In genomic region chr10:123075751-123076242, GRCm38 (mm10) we compare ENCODE assay signal across 8 mouse cellular contexts. TPM values are rescaled to one million over a fixed set of nuclear protein-coding genes. Genes with fewer than 3 reads are reported as not detected.
A peak's percentile ranks its signal among the peaks of the same experiment; 100 is the strongest.
DNase-seq lines count a peak whose midpoint lies in the region; ATAC-seq and TF ChIP-seq lines count a peak whose summit lies in the region.

No protein-coding gene starts in this region.

- peak overlapping the region; percentile 65 for H3K9ac ChIP-seq in hindbrain, embryonic 15.5 days

- H3K4me2 ChIP-seq in hindbrain, embryonic 15.5 days = peak overlapping the region; percentile 73

- H3K36me3 ChIP-seq in G1E (replicated peaks) = peaks cover 20% of the 10 kb centered on the region
- H3K36me3 ChIP-seq in embryonic facial prominence, embryonic 10.5 days (replicated peaks) = peaks cover 24% of the 10 kb centered on the region
- peaks cover 7% of the 10 kb centered on the region; the same call in 1 of the 2 replicates for H3K36me3 ChIP-seq in hindbrain, embryonic 15.5 days

- peaks cover 22% of the 10 kb centered on the region for H3K4me1 ChIP-seq in G1E (ENCODE audit: insufficient read depth, low read depth, low read length)
- peaks cover 13% of the 10 kb centered on the region for H3K4me1 ChIP-seq in embryonic facial prominence, embryonic 10.5 days
- H3K4me1 ChIP-seq in hindbrain, embryonic 15.5 days (replicated peaks) = peaks cover 18% of the 10 kb centered on the region

- WGBS in embryonic facial prominence, embryonic 10.5 days = under 1% methylated on average over 48 of the region's 48 CpGs
- WGBS in hindbrain, embryonic 15.5 days = 0% methylated on average over 45 of the region's 48 CpGs

- no peak for TF ChIP-seq CTCF in G1E (IDR thresholded peaks at IDR 0.05; ENCODE audit: low read depth, low read length)

- peak; percentile 32 for DNase-seq in kidney, adult 9 months
- no peak for DNase-seq in kidney, postnatal 4 days
- DNase-seq in G1E (ENCODE audit: low spot score) = peak; percentile 18
- DNase-seq in embryonic facial prominence, embryonic 10.5 days (ENCODE audit: low spot score) = no peak
- DNase-seq in lung, postnatal 14 days = peak; percentile 29
- DNase-seq in B cell, adult 2 months = no peak
- no peak for DNase-seq in retina, postnatal 1 day

- peak overlapping the region; percentile 92 for H3K27ac ChIP-seq in embryonic facial prominence, embryonic 10.5 days (replicated peaks)
- peak overlapping the region; percentile 82 for H3K27ac ChIP-seq in hindbrain, embryonic 15.5 days (replicated peaks)

- H3K9me3 ChIP-seq in G1E (replicated peaks) = no peaks in the 10 kb centered on the region
- no peaks in the 10 kb centered on the region for H3K9me3 ChIP-seq in embryonic facial prominence, embryonic 10.5 days
- no peaks in the 10 kb centered on the region for H3K9me3 ChIP-seq in hindbrain, embryonic 15.5 days

- ATAC-seq in G1E (ENCODE audit: extremely low read depth, insufficient number of reproducible peaks, low FRiP score, poor library complexity, severe bottlenecking) = no peak
- peak; percentile 79; the same call in 1 of the 2 replicates for ATAC-seq in hindbrain, embryonic 15.5 days (ENCODE audit: low FRiP score, low read depth)

- peaks cover 6% of the 10 kb centered on the region for H3K27me3 ChIP-seq in G1E (ENCODE audit: insufficient read depth, low read length)
- no peaks in the 10 kb centered on the region for H3K27me3 ChIP-seq in embryonic facial prominence, embryonic 10.5 days (replicated peaks; ENCODE audit: low read depth, poor library complexity, severe bottlenecking)
- H3K27me3 ChIP-seq in hindbrain, embryonic 15.5 days = no peaks in the 10 kb centered on the region

- H3K4me3 ChIP-seq in G1E (ENCODE audit: low read depth, low read length) = peak overlapping the region; percentile 90
- H3K4me3 ChIP-seq in embryonic facial prominence, embryonic 10.5 days = peak overlapping the region; percentile 97
- H3K4me3 ChIP-seq in hindbrain, embryonic 15.5 days = peak overlapping the region; percentile 54

RNA-seq across cellular contexts. Expression of gene Mon2, which starts 0.5 kb away (rescaled TPM):
- total RNA-seq in G1E (2014; fragmentation: Nextera tagmentation) (65.7 and 78.4 TPM in 2 replicates), G1E (2017) (57.0 and 68.6 TPM in 2 replicates)
- polyA plus RNA-seq in G1E (2012) = 7.2 and 14.4 TPM in 2 replicates
- polyA plus RNA-seq in embryonic facial prominence, embryonic 10.5 days (2016; fragmentation: Nextera tagmentation; extraction: Ambion mirVana) = 21.9 and 26.0 TPM in 2 replicates
- polyA plus RNA-seq in hindbrain, embryonic 15.5 days (2015; fragmentation: Nextera tagmentation; extraction: Ambion mirVana) = 24.0 and 26.1 TPM in 2 replicates

Comparison
In these comparisons a context has a peak if more than half of its experiments do, and no peak if none do; other contexts are left out.
1. DNase-seq: peak in kidney, adult 9 months (single experiment), G1E (single experiment) and lung, postnatal 14 days (single experiment); none in kidney, postnatal 4 days (0 of 2), embryonic facial prominence, embryonic 10.5 days (single experiment), B cell, adult 2 months (0 of 2) and retina, postnatal 1 day (single experiment).
2. Peak in every context shown above with its lines, with median percentiles within 50 percentile points of each other: H3K4me3 ChIP-seq.